Mouse (Mus musculus): ENCODE data around the gene Frem2. TPM values are rescaled to one million over a fixed set of nuclear protein-coding genes. Genes with fewer than 3 reads are reported as not detected.

Frem2 gene
- polyA plus RNA-seq, 1 experiment from 2014 or later = 1.1 TPM

GRCm38 (mm10) chr3:53611106-53611505, 46.0 kb downstream of the Frem2 start:
- Histone ChIP-seq H3K9ac (replicated peaks) (no peak overlapping the region), H3K4me3 (no peak overlapping the region), H3K27me3 (no peaks in the 10 kb centered on the region), H3K36me3 (no peaks in the 10 kb centered on the region), H3K4me1 (no peaks in the 10 kb centered on the region), H3K27ac (replicated peaks) (no peak overlapping the region), H3K4me2 (replicated peaks) (no peak overlapping the region), H3K9me3 (no peaks in the 10 kb centered on the region)
- WGBS = 86% methylated on average over 3 of the region's 3 CpGs
- ATAC-seq (replicated peaks) = no peak

GRCm38 (mm10) chr3:53609851-53610250, 47.3 kb downstream of the Frem2 start:
- no peaks in the 10 kb centered on the region for H3K27me3 ChIP-seq
- H3K36me3 ChIP-seq = no peaks in the 10 kb centered on the region
- H3K9ac ChIP-seq (replicated peaks) = no peak overlapping the region
- H3K4me3 ChIP-seq = no peak overlapping the region
- WGBS = 42% methylated on average over 4 of the region's 4 CpGs
- H3K27ac ChIP-seq (replicated peaks) = no peak overlapping the region
- no peak for ATAC-seq (replicated peaks)
- H3K4me2 ChIP-seq (replicated peaks) = no peak overlapping the region
- no peaks in the 10 kb centered on the region for H3K9me3 ChIP-seq
- H3K4me1 ChIP-seq = no peaks in the 10 kb centered on the region

GRCm38 (mm10) chr3:53600140-53600539, 57.0 kb downstream of the Frem2 start:
- ATAC-seq (replicated peaks) = no peak
- Histone ChIP-seq H3K4me2 (replicated peaks) (no peak overlapping the region), H3K36me3 (no peaks in the 10 kb centered on the region), H3K9me3 (no peaks in the 10 kb centered on the region), H3K27me3 (no peaks in the 10 kb centered on the region), H3K27ac (replicated peaks) (no peak overlapping the region), H3K4me1 (no peaks in the 10 kb centered on the region), H3K4me3 (no peak overlapping the region), H3K9ac (replicated peaks) (no peak overlapping the region)
- 43% methylated on average over 4 of the region's 4 CpGs for WGBS

DNA sequence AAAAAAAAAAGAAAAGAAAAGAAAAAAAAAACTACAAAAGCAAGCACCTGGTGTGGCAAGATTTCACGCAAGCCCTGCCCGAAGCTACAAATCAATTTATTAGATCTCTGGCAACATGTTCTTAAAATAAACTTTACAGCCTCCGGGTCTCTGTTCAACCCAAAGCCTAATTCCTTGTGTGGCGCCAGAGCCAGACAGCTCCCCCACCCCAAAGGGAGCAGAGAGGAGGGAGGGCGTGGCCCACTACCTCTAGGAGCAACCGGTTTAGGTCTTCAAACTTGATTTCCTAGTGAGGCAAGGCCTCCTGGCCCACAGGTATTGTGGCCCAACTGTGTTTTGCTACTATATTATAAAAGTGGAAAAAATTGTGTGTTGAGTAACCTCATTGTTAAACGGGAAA, 57.8 kb downstream of the Frem2 start:
- Histone ChIP-seq H3K27ac (replicated peaks) (no peak overlapping the region), H3K9ac (replicated peaks) (no peak overlapping the region), H3K4me3 (no peak overlapping the region), H3K4me1 (no peaks in the 10 kb centered on the region), H3K4me2 (replicated peaks) (no peak overlapping the region), H3K27me3 (no peaks in the 10 kb centered on the region), H3K36me3 (no peaks in the 10 kb centered on the region), H3K9me3 (no peaks in the 10 kb centered on the region)
- no peak for ATAC-seq (replicated peaks)
- WGBS = 42% methylated on average over 7 of the region's 7 CpGs

DNA sequence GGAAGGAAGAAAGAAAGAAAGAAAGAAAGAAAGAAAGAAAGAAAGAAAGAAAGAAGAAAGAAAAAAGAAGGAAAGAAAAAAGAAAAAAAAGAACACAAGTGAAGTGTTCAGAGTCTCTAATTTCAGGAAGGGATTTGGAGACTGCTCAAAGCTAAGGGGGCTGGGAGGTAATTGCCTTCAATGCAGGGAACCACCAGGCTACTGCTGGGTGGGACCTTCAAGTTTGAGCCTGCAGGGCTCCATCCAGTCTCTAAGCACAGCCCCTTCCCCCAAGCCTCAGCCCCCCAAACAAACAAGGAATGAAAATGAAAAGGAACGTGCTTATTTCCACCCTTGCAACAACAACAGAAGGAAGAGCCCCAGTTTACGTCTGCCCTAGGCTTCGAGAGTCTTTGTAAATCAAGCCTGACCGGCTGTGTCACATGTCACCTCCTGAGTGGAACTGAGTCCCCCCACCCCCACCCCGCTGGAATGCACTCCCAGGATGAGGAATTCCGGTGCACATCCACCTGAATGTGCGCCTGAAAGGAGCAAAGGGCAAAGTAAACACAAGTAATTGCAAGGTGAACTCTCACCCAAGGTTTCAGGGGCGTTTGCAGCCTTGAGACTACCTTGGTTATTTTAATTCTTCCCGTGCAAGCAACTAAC, 58.9 kb downstream of the Frem2 start:
- no peak for ATAC-seq (replicated peaks)
- H3K27ac ChIP-seq (replicated peaks) = no peak overlapping the region
- no peaks in the 10 kb centered on the region for H3K36me3 ChIP-seq
- WGBS = 8% methylated on average over 9 of the region's 9 CpGs
- H3K4me1 ChIP-seq = no peaks in the 10 kb centered on the region
- no peak overlapping the region for H3K4me3 ChIP-seq
- no peak overlapping the region for H3K4me2 ChIP-seq (replicated peaks)
- H3K27me3 ChIP-seq = no peaks in the 10 kb centered on the region
- no peak overlapping the region for H3K9ac ChIP-seq (replicated peaks)
- no peaks in the 10 kb centered on the region for H3K9me3 ChIP-seq

GRCm38 (mm10) chr3:53594471-53594870, 62.7 kb downstream of the Frem2 start:
- H3K36me3 ChIP-seq = no peaks in the 10 kb centered on the region
- H3K4me2 ChIP-seq (replicated peaks) = no peak overlapping the region
- 72% methylated on average over 4 of the region's 4 CpGs for WGBS
- no peak overlapping the region for H3K4me3 ChIP-seq
- H3K9ac ChIP-seq (replicated peaks) = no peak overlapping the region
- H3K27ac ChIP-seq (replicated peaks) = no peak overlapping the region
- H3K4me1 ChIP-seq = 0 out of 2 replicates have a peak, but pooled peaks cover 11% of the 10 kb centered on the region
- H3K9me3 ChIP-seq = no peaks in the 10 kb centered on the region
- no peak for ATAC-seq (replicated peaks)
- H3K27me3 ChIP-seq = no peaks in the 10 kb centered on the region

DNA sequence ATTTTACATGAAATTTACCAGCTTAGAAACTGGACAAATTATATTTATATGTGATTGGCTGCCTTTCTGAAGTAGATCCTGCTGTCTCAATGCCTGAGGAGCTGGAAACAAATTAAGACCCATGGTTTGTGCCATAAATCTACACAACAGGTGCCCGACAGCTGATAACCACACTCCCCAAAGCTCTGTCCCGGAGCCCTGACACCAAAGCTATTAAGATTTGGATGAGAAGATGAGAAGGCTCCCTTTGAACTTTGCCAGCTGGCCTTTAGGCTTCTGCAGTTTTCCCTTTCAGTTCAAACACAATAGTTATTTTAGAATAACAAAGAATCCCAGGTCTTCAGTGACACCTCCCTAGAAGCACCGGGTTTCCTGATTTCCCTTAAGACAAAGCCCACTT, 63.4 kb downstream of the Frem2 start:
- Histone ChIP-seq H3K36me3 (no peaks in the 10 kb centered on the region), H3K27me3 (no peaks in the 10 kb centered on the region), H3K4me3 (no peak overlapping the region), H3K4me1 (0 out of 2 replicates have a peak, but pooled peaks cover 11% of the 10 kb centered on the region), H3K9me3 (no peaks in the 10 kb centered on the region), H3K9ac (replicated peaks) (no peak overlapping the region), H3K27ac (replicated peaks) (no peak overlapping the region), H3K4me2 (replicated peaks) (no peak overlapping the region)
- no peak for ATAC-seq (replicated peaks)
- 14% methylated on average over 3 of the region's 3 CpGs for WGBS

GRCm38 (mm10) chr3:53592036-53592435, 65.1 kb downstream of the Frem2 start:
- H3K4me1 ChIP-seq = 0 out of 2 replicates have a peak, but pooled peaks cover 13% of the 10 kb centered on the region
- WGBS = 95% methylated on average over 7 of the region's 7 CpGs
- no peaks in the 10 kb centered on the region for H3K27me3 ChIP-seq
- no peaks in the 10 kb centered on the region for H3K9me3 ChIP-seq
- no peak for ATAC-seq (replicated peaks)
- no peak overlapping the region for H3K27ac ChIP-seq (replicated peaks)
- H3K4me2 ChIP-seq (replicated peaks) = no peak overlapping the region
- H3K36me3 ChIP-seq = no peaks in the 10 kb centered on the region
- H3K4me3 ChIP-seq = no peak overlapping the region
- H3K9ac ChIP-seq (replicated peaks) = no peak overlapping the region

DNA sequence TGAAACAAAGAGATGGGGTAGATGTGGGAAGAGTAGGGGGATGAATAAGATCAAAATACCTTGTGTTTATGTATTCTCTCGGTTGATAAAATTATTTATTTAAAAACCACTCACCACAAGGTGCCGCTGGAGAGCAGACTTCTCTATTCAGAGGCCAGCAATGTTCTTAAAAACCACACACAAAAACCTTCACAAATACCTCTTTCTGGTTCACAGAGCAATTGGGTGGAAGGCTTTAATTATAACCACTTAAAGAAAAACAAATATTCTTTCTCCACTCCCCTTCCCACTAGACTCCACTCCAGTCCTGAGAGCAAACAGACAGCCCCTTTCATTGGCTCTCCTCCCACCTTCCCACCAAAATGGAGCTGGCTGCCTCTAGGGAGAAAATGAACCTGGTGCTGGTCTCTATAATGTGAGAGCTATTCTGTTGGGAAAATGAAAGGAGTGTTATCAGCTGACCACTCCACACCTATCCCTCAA, 67.0 kb downstream of the Frem2 start:
- peak; percentile 75 for ATAC-seq (replicated peaks)
- 0 out of 2 replicates have a peak, but pooled peaks cover 13% of the 10 kb centered on the region for H3K4me1 ChIP-seq

DNA sequence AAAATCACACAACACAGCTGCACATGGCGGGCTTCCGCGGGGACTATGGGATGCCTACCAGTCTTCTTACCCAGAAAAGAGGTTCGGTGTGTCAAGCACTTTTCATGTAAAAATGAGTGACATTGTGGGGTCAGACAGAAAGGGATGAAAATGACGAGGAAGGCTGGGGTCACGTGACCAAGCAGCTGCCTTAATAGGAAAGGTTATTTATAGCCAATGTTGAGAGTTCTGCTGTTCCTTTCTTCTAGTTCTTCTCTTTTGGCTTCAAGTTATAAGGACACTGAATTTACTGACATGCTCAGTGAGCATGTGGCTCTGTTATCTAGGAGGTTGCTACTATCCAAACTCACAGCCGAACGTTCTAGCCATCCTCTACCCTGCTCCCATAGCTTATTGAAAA, 73.9 kb downstream of the Frem2 start:
- no peak overlapping the region for H3K27ac ChIP-seq (replicated peaks)
- no peaks in the 10 kb centered on the region for H3K9me3 ChIP-seq
- no peak overlapping the region for H3K4me3 ChIP-seq
- no peak overlapping the region for H3K4me2 ChIP-seq (replicated peaks)
- H3K27me3 ChIP-seq = no peaks in the 10 kb centered on the region
- no peaks in the 10 kb centered on the region for H3K36me3 ChIP-seq
- no peak for ATAC-seq (replicated peaks)
- 0 out of 2 replicates have a peak, but pooled peaks cover under 1% of the 10 kb centered on the region for H3K4me1 ChIP-seq
- no peak overlapping the region for H3K9ac ChIP-seq (replicated peaks)
- 91% methylated on average over 8 of the region's 8 CpGs for WGBS

More for the DNA sequence above, 67.0 kb downstream of the Frem2 start:
- Histone ChIP-seq H3K27ac (replicated peaks) (no peak overlapping the region), H3K36me3 (no peaks in the 10 kb centered on the region), H3K4me2 (replicated peaks) (no peak overlapping the region), H3K27me3 (no peaks in the 10 kb centered on the region), H3K4me3 (no peak overlapping the region), H3K9ac (replicated peaks) (no peak overlapping the region), H3K9me3 (no peaks in the 10 kb centered on the region)
- 0% methylated on average over 2 of the region's 2 CpGs for WGBS

- no peaks in the 10 kb centered on the region for H3K4me1 ChIP-seq
- no peaks in the 10 kb centered on the region for H3K9me3 ChIP-seq
- WGBS = 80% methylated on average over 5 of the region's 5 CpGs
- H3K27me3 ChIP-seq = no peaks in the 10 kb centered on the region
- H3K27ac ChIP-seq (replicated peaks) = no peak overlapping the region
- no peak for ATAC-seq (replicated peaks)
- no peaks in the 10 kb centered on the region for H3K36me3 ChIP-seq
- H3K4me2 ChIP-seq (replicated peaks) = no peak overlapping the region
- no peak overlapping the region for H3K4me3 ChIP-seq
- no peak overlapping the region for H3K9ac ChIP-seq (replicated peaks)
Measured at GRCm38 (mm10) chr3:53580596-53581254, 76.4 kb downstream of the Frem2 start.

DNA sequence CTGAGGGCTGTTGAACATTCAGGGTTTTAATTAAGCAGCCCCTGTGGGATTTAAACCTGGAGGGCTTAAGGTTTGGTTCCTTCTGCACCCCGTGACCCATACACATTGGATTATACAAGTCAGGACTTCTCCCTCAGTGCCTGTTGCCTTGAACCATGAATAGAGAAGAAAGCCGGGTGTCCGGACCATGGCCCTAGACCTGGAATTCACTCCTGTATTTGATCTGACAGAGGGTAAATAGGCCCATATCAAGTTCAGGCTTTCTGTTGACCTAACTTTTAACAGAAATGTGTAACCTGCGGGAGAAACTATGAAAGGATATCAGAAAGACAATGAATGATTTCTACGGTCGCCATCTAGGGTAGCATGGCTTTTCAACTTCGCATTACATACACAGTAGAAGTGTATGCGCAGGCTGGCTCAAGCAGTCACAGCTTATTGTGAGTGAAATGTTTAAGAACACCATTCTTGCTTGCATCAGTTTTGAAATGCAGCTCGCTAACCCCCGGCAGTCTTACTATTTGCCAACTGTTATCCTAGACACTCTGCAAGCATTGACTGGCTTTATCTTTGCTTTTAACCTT, 77.9 kb downstream of the Frem2 start:
- no peaks in the 10 kb centered on the region for H3K27me3 ChIP-seq
- no peak overlapping the region for H3K4me3 ChIP-seq
- no peak for ATAC-seq (replicated peaks)
- H3K9me3 ChIP-seq = no peaks in the 10 kb centered on the region
- H3K36me3 ChIP-seq = no peaks in the 10 kb centered on the region
- H3K4me1 ChIP-seq = no peaks in the 10 kb centered on the region
- no peak overlapping the region for H3K4me2 ChIP-seq (replicated peaks)
- H3K9ac ChIP-seq (replicated peaks) = no peak overlapping the region
- H3K27ac ChIP-seq (replicated peaks) = no peak overlapping the region
- 91% methylated on average over 10 of the region's 10 CpGs for WGBS

Data from forebrain, embryonic 15.5 days (tissue).